Mouse (Mus musculus) heart, adult 2 months (tissue): Measurements from ENCODE around the gene Itgb8.

Experiments used
- EP300 ChIP-seq: fragments of 200-500 bp; IDR thresholded peaks from 2 replicates; pipeline ENCODE4 v1.6.1; 2011; ENCODE audit warnings: low read depth, low read length, control low read depth; ENCODE audit not compliant: insufficient read depth
- POLR2A ChIP-seq: fragments of 200-500 bp; IDR thresholded peaks from 2 replicates; pipeline ENCODE4 v1.6.1; 2011; ENCODE audit warnings: mild to moderate bottlenecking, low read depth, low read length, control low read depth; ENCODE audit not compliant: insufficient read depth

GRCm38 (mm10) chr12:119271964-119272363 is 33.4 kb upstream of the Itgb8 start:
- TF ChIP-seq EP300 = no peak
- no peak for TF ChIP-seq POLR2A
